Mouse (Mus musculus) cerebellum, adult 8-10 months (tissue): ENCODE measurements at regions not wholly inside any gene's neighbourhood (a gene's known extent, or its start where the extent isn't known, plus 50 kb on each side); places are given as distances from the start of the nearest gene placed in this dataset.

Source experiments
- DNase-seq: peaks from one replicate; pipeline ENCODE4 v3.0.0; 2022

DNA sequence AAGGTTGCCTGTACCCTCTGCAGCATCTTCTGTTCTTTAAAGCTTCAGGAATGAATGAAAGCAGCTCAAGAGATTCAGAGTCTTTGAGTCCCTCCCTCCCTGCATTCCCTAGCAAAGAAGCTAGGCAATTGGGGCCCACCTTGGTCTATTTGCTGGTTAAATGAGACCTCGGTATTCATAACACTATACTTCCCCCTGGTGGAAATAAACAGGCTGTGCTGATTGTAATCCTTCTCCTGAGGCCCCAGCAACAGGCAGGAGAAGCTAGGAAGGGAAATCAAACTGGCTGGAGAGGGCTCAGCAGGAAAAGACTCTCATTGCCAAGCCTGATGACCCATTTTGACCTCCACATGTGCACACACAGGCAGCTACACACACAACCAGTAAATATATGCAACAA, 137.1 kb downstream of the Sh3bp4 start:
- no peak for DNase-seq

DNA sequence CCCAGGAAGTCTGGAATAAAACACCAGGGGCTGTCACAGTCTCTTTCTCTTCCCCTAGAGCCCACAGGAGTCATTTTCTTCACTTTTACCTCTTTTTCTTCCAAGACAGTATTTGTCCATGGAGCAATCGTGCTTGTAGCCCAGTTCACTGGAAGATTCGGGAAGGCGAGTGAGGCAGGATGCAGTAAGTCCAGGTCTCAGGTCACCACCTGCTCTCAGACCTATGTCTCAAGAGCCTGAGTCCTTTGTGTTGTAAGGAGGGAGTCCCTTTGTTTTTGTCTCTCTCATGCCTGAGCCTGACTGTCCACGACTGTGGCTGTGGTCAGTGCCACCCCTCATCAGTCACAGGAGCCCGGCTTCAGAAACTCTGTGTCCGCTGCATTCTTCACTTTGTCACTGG, 140.9 kb downstream of the Sh3bp4 start:
- DNase-seq: no peak

DNA sequence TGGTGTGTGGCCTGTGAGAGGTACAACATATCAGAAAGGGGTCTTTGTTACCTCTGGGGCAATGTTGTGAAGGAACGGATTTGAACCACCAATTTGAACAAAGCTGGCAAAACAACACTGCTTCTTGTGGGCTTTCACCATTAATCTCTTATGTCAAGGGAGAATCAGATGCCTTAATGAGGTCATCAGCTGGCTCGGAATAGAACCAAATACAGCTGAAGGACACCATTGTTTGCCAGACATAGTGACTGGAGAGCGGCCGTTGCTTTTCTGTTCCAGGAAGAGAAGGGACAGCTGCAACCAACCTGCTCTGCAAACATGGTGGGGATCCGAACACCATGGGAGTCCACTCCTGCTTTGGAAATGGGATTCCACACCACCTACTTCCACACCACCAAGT, 158.2 kb downstream of the Sh3bp4 start:
- no peak for DNase-seq

DNA sequence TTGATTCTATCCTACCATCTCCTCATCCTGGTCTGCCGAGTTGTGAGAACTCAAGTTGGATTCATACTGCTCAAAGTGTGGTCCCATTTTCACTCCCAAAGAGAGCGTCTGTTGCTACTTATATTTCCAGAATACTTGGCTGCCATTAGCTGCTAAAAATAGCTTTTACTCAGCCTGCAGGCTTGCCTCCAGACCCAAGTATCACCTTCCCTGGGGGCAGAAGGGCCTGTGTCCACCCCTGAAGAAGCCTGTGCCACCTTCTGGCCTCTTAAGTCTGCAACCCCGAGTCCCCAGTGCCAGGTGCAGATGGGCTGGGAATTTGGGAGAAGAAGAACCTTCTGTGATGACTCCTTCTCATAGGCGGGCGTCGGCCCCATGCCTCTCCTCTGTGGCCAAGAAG, 161.5 kb downstream of the Sh3bp4 start:
- no peak for DNase-seq

DNA sequence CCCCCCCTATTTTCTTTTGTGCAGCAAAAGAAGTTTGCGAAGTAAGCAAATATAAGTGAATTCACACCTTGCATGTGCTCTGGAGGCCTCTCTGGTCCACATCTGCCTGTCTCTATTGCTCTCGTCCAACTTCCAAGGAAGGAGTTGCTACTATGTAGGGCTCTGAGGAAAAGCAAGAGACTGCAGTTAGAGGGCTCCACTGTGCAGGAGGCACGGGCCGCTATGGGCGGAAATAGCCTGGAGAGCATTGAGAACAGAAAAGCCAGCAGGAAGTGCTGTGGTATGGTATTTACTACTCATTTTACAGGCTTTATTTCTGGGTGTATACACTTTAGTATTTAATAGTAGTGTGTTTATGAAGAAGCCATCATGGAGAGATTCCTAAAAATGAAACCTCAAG, 162.2 kb downstream of the Sh3bp4 start:
- DNase-seq: no peak

DNA sequence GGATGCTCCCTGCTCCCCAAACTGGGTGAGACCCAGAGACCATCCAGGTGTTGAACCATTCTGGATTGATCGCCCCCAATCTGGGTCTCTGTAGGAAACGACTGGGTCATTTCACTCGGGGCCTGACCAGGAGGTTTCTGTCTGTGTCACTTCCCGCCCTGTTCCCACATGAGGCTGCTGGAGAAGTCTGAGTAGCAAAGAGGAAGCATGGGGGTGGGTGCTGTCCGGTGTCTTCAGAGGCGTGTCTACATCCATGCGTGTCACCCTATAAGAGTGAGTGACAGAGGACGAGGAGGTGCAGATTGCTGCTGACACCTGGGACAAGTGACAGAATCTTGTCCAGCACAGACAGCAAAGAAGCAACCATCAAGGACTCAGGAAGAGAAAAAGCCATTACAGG, 164.7 kb downstream of the Sh3bp4 start:
- no peak for DNase-seq

DNA sequence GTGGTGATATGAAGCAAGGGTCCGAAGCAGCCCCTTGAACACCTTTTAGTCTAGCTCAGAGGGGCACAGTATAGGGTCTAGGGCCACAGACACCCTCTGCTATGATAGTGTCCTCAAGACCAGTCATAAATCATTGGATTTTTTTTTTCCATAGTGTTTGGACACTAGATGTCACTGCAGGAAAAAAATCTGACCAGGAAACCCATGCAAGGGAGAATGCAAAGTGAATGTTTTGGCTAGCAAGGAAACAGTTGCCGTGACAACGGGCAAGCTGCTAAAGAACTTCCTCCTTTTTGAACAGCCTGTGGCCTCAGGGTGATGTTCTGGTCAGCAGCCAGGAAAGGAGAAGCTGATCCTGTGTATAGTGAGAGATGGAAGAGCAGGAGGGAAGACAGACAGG, 165.1 kb downstream of the Sh3bp4 start:
- peak; percentile 57 for DNase-seq

DNA sequence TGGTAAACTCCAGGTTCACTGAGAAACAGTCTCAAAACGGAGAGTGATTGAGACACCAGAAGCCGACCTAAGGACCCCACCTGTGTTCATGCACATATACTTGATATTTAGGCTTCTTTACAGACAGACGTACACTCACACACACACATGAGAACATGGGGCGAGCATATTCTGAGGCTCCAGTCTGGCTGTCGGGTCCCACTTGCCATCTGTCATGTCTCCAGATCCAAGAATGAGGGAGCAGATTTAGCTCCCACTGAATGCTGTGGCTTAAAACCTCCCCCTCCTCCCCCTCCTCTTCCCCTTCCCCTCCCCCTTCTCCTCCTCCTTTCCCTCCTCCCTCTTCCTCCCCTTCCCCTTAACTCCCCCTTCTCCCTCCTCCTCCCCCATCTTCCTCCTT, 167.5 kb downstream of the Sh3bp4 start:
- no peak for DNase-seq

DNA sequence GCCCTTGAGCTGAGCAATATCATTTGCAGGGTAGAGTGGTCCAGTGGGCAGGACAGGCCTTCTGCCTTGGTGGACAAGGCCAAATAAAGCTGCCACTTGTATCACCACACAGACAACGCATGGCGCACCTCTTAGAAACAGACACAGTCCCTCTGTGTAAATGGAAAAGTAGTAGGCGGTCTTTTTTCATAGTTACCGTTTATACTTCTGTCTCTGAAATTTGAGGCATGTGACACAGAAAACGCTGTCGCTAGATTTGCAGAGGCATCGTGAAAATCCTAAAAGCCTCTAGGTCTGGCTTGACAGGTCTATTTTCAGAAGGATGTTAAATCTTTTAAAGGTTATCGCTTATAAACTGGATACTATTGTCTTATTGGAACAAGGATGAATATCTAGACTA, 174.4 kb downstream of the Sh3bp4 start:
- no peak for DNase-seq

DNA sequence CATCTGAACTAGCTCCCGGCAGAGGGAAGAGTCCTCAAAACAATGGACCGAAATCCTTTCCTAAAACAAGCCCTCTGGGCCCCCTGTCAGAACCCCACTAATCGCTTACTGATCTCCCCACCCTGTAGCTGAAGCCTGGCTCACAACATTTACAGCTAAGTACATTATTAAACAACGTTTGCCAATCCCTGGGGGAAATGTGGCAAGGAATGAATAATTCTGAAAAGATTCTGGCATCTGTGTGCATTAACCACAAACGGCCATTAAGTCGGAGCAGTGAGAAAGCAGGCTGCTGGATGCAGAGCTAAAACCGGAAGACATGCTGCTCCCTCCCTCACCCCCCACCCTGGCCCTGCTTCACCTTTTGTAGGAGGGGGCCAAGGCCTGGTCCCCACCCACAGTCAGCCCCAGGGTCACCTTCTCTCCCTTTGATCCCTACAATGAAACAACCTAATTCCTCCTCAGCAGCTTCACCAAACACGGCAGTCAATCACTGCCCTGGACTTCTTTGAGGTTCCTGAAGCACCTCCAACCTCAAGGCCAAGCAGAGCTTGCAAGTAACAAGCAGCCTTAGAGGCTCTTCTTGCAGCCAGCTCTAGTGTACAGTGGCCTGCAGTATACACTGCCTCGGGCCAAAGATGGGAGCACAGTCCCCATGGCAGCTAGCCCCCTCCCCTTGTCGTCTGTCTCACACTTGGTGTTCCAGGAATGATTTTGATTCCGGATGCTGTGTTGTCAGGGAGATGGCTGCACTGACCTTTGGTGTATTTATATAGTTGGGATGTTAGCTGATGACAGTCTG, 175.2 kb downstream of the Sh3bp4 start:
- no peak for DNase-seq

DNA sequence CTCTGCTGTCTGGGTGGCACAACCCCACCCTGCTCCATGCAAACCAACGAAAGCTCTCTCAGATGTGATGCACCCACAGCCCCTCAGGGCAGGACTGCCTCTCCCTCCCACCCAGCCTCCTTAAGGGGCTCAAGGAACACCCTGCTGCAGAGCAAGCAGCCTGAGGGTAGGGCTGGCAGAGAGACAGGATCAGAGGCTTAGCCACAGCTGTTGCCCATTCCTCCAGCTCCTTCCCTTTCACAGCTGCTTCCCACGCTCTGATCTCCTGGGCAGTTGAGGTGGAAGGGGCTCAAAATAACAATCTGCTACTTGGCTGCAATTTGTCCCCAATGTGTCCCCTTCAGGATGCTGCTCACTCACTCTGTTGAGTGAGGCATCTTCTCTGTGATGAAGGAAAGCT, 181.5 kb downstream of the Sh3bp4 start:
- no peak for DNase-seq

DNA sequence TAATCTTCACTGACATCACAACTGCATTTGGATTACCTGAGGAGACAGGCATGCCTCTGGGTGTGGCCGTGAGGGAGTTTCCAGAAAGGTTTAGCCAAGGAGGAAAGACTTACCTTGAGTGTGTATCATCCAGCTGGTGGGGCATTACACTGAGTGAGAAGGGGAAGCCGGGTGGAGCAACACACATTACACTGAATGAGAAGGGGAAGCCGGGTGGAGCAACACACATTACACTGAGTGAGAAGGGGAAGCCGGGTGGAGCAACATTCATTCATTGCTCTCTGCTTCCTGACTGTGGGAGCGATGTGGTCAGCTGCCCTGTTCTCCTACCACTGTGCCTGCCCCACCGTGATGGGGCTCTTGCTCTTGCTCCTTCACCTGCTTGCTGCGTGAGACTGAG, 182.3 kb downstream of the Sh3bp4 start:
- DNase-seq: no peak

DNA sequence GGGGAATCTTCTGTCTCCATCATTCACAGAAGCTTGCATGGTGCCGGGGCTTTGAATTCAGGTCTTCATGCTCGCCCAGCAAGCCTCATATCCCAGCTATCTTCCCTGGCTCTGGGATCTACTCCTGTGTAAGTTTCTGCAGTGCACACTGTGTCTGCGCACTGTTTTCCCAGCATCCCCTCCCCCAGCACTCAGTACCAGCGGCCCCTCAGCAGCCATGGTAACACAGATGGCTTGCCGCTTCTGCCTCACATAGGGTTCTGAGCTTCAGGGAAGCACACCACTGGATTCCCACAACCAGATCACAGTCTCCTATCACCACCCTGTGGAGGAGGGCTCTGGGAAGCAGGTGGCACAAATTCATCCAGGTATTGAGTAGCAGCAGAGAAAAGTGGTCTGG, 187.7 kb downstream of the Sh3bp4 start:
- DNase-seq: no peak

DNA sequence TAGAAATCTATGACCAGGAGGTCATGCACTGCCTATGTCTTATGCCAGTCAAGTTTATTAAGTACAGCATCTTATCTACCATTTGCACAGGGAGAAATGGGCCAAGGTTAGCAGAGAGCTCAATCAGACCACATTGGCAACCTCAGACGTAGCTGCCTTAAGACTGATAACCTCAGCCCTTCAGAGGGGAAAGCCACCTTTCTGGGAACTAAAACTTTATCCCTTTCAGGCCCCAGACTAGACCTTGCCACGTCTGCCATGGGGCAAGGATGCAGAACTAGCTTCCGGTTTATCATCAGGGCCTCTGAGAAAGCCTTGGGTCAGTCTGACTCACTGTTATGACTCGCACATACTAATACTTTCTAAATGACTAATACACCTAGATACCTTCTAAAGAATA, 188.8 kb upstream of the Agap1 start:
- no peak for DNase-seq

DNA sequence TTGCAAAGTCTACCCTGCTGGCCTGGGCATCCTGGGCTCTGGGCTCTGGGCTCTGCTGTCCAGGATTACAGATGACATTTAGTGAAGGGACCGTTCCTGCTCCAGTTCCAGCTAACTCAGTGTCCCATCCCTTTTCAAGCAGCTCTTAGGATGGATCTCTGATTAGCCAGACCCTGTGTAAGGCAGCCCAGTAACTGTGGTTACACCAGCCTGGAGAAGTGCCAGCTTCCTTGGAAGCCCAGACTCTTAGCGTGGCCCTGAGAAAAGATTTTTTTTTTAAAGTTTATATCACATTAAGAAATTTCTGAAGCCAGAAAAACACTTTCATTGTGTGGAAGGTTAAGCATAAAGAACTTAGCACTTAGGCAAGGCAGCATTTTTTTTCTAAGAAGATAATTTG, 185.8 kb upstream of the Agap1 start:
- no peak for DNase-seq

DNA sequence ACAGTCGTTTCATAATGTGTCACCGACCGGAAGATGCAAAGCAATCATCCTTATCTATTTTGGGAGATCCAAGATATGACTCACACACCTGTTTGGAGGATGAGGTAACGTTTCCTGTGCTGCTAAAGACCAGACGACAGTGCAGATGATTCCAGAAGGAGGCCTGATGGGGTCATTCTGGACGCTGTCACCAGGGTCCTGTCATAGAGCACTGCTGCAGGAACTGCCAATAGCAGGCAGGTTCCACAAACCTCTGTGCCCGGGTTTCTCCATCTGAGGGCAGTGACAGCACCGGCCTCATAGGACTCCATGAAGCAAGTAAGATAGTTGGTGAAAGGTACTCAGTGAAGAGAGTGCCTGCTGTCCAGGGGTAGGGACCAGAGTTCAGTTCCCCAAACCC, 182.9 kb upstream of the Agap1 start:
- DNase-seq: no peak

DNA sequence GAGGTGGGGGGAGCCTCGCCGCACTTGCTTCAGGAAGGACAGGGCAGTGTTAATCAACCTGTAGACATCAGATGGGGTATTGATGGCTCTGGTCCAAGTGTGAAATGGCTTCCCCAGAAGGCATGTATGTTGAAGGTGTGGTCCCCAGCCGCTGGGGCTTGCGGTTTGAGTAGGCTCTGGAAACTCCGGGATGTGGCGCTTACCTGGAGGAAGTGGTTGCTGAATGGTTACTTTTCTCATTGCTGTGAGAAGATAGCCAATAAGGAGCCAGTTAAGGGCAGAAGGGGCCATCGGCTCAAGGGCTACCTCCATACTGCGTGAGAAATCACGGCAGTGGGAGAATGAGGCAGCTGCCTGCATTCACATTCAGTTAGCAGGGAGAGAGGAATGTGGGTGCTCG, 181.6 kb upstream of the Agap1 start:
- no peak for DNase-seq

DNA sequence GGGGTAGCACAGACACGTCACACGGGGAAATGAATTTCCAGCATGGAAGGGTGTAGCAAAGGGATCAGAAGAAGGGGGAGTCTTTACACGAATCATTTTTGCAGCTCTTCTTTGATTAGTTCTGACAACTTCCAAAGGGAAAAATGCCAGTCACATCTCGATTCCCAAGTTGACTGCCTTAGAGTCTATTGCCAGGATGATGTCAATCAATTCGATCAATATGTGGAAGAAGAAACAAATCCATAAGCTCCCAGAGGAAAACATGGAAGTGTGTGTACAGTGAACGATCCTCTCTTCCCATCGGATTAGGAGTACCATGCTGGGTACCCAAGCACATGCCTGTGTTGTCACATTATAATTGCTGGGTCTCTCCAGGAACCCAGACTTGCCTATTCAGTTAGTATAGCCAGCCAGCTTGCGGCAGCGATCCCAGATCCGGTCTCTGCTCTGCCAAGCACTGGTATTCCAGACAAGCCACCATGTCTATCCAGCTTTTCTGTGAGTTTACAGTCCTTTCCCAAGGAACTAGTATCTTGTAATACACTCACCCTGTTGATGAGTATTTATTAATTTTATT, 180.7 kb upstream of the Agap1 start:
- no peak for DNase-seq

DNA sequence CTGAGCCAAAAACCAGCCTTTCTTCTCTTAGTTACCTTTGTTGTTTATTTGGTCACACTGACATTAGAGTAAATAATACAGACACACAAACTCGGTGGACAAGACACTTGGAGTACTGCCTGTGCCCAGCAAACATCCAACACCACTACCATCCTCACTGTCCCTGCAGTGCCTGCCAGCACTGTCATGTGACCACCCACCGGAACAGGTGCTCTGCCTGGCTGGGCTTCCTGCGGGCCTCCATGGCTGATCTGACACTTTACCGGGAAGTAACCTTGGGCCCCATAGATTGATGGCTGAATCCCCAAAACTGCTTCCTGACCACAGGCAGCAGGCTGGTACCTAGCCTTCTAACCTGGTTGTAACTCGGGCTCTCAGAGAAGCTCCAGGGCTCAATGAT, 175.2 kb upstream of the Agap1 start:
- no peak for DNase-seq

DNA sequence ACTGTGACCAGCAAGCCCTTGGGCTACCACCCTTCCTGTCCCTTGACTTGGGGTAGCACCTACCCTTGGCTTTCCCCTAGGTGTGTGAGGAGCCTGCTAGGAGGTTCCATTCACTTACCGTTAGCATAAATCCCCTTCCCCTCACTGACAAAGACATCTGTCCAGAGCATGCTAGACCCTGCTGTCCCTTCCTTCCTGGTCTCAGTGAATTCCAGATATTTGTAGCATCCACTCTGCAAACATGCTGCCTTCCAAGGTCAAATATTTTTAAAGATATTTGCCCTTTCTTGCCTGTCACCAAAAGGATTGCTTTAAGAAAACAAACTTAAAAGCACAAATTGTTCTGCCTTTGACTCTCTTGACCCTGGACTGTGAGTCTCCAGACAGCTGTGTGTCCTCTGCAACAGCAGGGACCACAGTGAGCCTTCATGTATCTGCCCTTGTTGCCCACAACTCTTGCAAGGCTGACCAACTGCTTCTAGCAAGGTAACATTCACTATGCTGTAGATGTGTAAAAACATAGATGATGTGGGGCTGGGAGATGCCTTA, 173.4 kb upstream of the Agap1 start:
- no peak for DNase-seq

DNA sequence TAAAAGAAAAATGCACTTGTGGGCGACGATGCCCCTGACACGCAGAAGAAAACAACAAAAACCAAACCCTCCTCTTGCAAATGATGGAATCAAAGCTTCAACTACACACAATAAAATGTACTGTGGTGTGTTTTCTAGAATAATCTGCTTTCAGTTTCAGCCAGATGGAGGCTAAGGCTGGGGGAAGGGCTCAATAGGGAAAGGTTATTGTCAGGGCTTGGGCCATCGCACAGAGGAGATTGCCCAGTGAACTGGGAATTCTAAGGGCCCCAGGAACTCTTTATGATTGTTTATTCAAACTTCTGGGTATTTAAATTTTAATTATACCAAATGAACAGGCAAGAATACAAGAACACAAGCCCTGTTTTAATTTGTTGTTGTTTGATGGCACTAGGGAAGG, 169.6 kb upstream of the Agap1 start:
- DNase-seq: no peak

DNA sequence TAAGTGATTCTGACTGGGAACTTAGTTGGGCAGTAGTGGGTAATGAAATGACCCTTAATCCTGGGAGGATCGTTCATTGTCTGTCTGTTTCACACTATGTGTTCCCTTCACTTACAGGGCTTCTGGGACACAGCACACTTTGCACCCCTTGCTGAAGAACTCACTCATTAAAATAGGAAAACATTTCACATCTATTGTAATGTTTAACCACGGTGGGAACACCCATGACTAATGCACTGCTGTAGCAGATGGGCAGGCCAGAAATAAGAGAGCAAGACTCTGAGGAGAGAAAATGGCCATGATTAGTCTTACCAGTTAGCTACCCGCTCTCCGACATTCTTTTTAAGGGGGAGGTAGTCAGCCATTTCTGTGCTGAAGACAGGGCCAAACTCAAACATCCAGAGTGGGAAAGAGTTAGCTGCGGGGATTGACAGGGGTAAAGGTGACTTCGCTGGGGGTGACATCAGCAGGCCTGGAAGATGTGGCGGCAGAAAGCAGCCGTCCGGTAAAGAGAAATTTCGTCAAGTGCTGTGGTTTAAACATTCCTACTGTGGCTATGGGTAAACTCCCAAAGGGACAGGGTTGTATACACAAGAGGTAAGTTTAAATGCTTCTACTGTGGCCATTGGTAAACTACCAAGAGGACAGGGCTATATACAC, 167.3 kb upstream of the Agap1 start:
- no peak for DNase-seq

DNA sequence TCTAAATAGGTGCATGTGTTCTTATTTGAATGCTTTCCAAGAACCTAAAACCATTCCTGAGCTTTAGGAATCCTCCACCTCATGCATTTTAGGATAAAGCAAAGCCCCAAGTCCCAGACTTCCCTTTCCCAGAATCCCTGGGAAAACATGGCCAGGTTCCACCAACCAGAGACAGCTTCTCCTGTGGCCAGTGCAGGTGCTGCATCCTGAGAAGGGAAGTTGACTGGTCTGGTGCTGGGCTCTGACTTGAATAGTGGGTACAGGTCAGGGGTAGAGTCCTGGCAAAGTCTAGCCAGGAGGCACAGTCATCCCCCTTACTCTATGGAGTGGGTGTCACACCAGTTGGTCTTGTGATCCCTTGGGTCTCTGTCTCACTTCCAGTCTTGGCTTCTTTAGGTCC, 166.6 kb upstream of the Agap1 start:
- DNase-seq: no peak

DNA sequence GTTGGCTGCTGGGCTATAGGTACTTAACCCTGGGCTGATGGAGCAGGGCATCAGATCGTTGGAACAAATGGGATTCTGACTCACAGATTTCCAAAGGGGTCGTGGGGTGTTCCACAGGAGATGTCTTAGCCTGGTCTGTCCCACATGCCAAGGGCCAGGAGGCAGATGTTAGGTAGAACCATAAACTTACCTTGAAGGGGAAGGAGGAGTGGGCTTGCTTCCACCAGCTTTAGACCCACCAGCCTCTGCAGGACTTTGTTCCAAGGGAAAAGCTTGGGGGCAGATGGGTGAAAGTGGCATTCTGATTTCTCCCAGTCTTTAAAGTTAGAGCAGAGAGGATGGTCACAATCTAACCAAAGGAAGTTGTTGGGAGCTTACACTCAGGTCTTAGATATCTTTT, 165.7 kb upstream of the Agap1 start:
- no peak for DNase-seq
